Comparison of ENCODE assay signal across 10 mouse cellular contexts in the genomic region with DNA sequence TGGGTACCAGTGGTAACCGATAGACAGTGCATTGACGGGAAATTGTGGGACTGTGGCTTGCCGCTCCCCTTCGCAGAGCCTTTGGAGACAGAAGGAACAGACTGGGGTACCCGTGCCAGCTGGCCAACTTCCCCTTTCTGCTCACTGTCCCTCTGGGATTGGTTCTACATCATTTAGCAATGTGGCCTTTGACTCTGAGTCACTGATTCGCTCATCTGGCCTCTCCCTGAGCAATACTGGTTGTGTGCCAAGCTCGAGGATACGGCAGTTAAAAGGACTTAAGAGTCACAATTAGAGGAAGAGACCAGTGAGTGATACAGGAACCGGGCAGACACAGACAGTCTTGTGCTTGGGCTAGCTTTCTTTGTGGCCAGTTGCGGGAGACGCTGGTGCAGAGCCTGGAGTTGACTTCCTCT.
DNase-seq lines count a peak whose midpoint lies in the region; ATAC-seq and TF ChIP-seq lines count a peak whose summit lies in the region.
"Had no signal": no experiment of that assay in that cellular context is flagged by ENCODE, and none has a peak within 500 bp of the region (broad histone marks: within the 10 kb centered on the region; RNA-seq: fewer than 3 reads in every experiment).

No protein-coding gene starts in this region.

- H3K4me3 ChIP-seq in hindbrain, embryonic 16.5 days (ENCODE audit: low read length): no peak overlapping the region
- no peak overlapping the region for H3K4me3 ChIP-seq in hindbrain, embryonic 10.5 days
- no peak overlapping the region for H3K4me3 ChIP-seq in C2C12 (ENCODE audit: insufficient read depth, poor library complexity, severe bottlenecking)
- H3K4me3 ChIP-seq in kidney, embryonic 16.5 days (ENCODE audit: low read length): no peak overlapping the region
- H3K4me3 ChIP-seq: liver, embryonic 13.5 days had no signal

- peak overlapping the region; percentile 30 for H3ac ChIP-seq in C2C12 (ENCODE audit: control insufficient read depth, insufficient read length, low read depth)

- no peak overlapping the region for H3K27ac ChIP-seq in hindbrain, embryonic 16.5 days (ENCODE audit: low read depth, low read length)
- H3K27ac ChIP-seq in hindbrain, embryonic 10.5 days: no peak overlapping the region
- no peak overlapping the region for H3K27ac ChIP-seq in kidney, embryonic 16.5 days (ENCODE audit: low read length)
- H3K27ac ChIP-seq: liver, embryonic 13.5 days had no signal

- H3K79me2 ChIP-seq in C2C12 (ENCODE audit: control insufficient read depth, insufficient read depth): no peaks in the 10 kb centered on the region

- no peak for DNase-seq in hindbrain, embryonic 10.5 days (ENCODE audit: low spot score)
- DNase-seq in thymus, postnatal 0 days (ENCODE audit: low spot score): no peak
- no peak for DNase-seq in adipocyte (ENCODE audit: low spot score)
- DNase-seq in thymus, postnatal 10 days (ENCODE audit: low spot score in 2 of 2): no peak
- DNase-seq: liver, embryonic 13.5 days; right cerebral cortex, adult 18-20 months had no signal

- 45% methylated on average over 11 of the region's 11 CpGs for WGBS in hindbrain, embryonic 16.5 days
- 86% methylated on average over 11 of the region's 11 CpGs for WGBS in hindbrain, embryonic 10.5 days
- 59% methylated on average over 11 of the region's 11 CpGs for WGBS in kidney, embryonic 16.5 days

- no peaks in the 10 kb centered on the region for H3K36me3 ChIP-seq in hindbrain, embryonic 16.5 days (ENCODE audit: control insufficient read depth, insufficient read depth, low read length)
- no peaks in the 10 kb centered on the region for H3K36me3 ChIP-seq in hindbrain, embryonic 10.5 days
- no peaks in the 10 kb centered on the region for H3K36me3 ChIP-seq in C2C12 (ENCODE audit: control insufficient read depth, insufficient read depth)
- no peaks in the 10 kb centered on the region for H3K36me3 ChIP-seq in kidney, embryonic 16.5 days (ENCODE audit: insufficient read depth, low read length)
- H3K36me3 ChIP-seq: liver, embryonic 13.5 days had no signal

- H3K79me3 ChIP-seq in C2C12 (ENCODE audit: low read depth): no peaks in the 10 kb centered on the region

- H3K4me1 ChIP-seq in hindbrain, embryonic 16.5 days (ENCODE audit: control insufficient read depth, insufficient read depth, low read depth, low read length): peaks cover 5% of the 10 kb centered on the region
- peaks cover 21% of the 10 kb centered on the region for H3K4me1 ChIP-seq in hindbrain, embryonic 10.5 days (replicated peaks)
- H3K4me1 ChIP-seq in kidney, embryonic 16.5 days (ENCODE audit: insufficient read depth, low read length): peaks cover 10% of the 10 kb centered on the region; the same call in 1 of the 2 replicates
- H3K4me1 ChIP-seq: liver, embryonic 13.5 days had no signal

- no peak for TF ChIP-seq CTCF in C2C12 (IDR thresholded peaks at IDR 0.05; ENCODE audit: control insufficient read depth, insufficient read depth, insufficient read length)

- H3K4me2 ChIP-seq in hindbrain, embryonic 16.5 days (ENCODE audit: low read length): no peak overlapping the region
- no peak overlapping the region for H3K4me2 ChIP-seq in kidney, embryonic 16.5 days (replicated peaks; ENCODE audit: low read depth, low read length)
- H3K4me2 ChIP-seq: liver, embryonic 13.5 days had no signal

- ATAC-seq in hindbrain, embryonic 16.5 days: peak; percentile 58; the same call in 1 of the 2 replicates
- 0 out of 2 replicates have a peak, but pooled peaks have one; percentile 42 for ATAC-seq in common myeloid progenitor, adult 5-6 weeks (replicated peaks; ENCODE audit: low read depth, poor library complexity, severe bottlenecking)
- ATAC-seq in kidney, embryonic 16.5 days (ENCODE audit: low FRiP score, low TSS enrichment): 0 out of 2 replicates have a peak, but pooled peaks have one; percentile 31

- no peak overlapping the region for H3K9ac ChIP-seq in hindbrain, embryonic 16.5 days (ENCODE audit: low read depth, low read length)
- no peak overlapping the region for H3K9ac ChIP-seq in kidney, embryonic 16.5 days (replicated peaks; ENCODE audit: low read length)
- H3K9ac ChIP-seq: liver, embryonic 13.5 days had no signal

- no peaks in the 10 kb centered on the region for H3K27me3 ChIP-seq in hindbrain, embryonic 16.5 days (replicated peaks; ENCODE audit: control insufficient read depth, insufficient read depth, low read length)
- peaks cover 35% of the 10 kb centered on the region for H3K27me3 ChIP-seq in hindbrain, embryonic 10.5 days (ENCODE audit: insufficient read depth, poor library complexity, severe bottlenecking)
- H3K27me3 ChIP-seq in C2C12 (ENCODE audit: control insufficient read depth, insufficient read depth, insufficient read length): no peaks in the 10 kb centered on the region
- H3K27me3 ChIP-seq in kidney, embryonic 16.5 days (ENCODE audit: insufficient read depth, low read length): peaks cover 14% of the 10 kb centered on the region; the same call in 1 of the 2 replicates

- H3K9me3 ChIP-seq in hindbrain, embryonic 16.5 days (ENCODE audit: control insufficient read depth, low read length): peaks cover 2% of the 10 kb centered on the region
- H3K9me3 ChIP-seq in hindbrain, embryonic 10.5 days: peaks cover 3% of the 10 kb centered on the region; the same call in 1 of the 2 replicates
- peaks cover 4% of the 10 kb centered on the region; the same call in 1 of the 2 replicates for H3K9me3 ChIP-seq in kidney, embryonic 16.5 days (ENCODE audit: low read length)
- H3K9me3 ChIP-seq: liver, embryonic 13.5 days had no signal

TF ChIP-seq in C2C12, 6 proteins besides CTCF, POLR2A, EP300 and RAD21:
- TF ChIP-seq FOSL1 (IDR thresholded peaks at IDR 0.05; ENCODE audit: insufficient read depth, low read length, poor library complexity, severe bottlenecking) (no peak), MYOG (IDR thresholded peaks at IDR 0.05; ENCODE audit: control insufficient read depth, extremely low read depth, insufficient read length) (no peak), MYOD1 (IDR thresholded peaks at IDR 0.05; ENCODE audit: control insufficient read depth, insufficient read length, low read depth) (peak; percentile 46), CEBPB (IDR thresholded peaks at IDR 0.05; ENCODE audit: low read depth) (peak; percentile 52)
TF ChIP-seq in C2C12: peak in this region for 2.
